Mouse (Mus musculus): ENCODE measurements around the gene Ptar1. TPM values are rescaled to one million over a fixed set of nuclear protein-coding genes. Genes with fewer than 3 reads are reported as not detected.

Ptar1 gene
- total and polyA plus RNA-seq, 3 experiments = 0.90 to 24.3 (median 23.5) TPM

GRCm38 (mm10) chr19:23758554-23759321 is 71.5 kb downstream of the Ptar1 start, which contains the start of gene Apba1:
Gene Apba1 (plus strand): TSS chr19:23758887.
- peak; percentile 81 for DNase-seq

GRCm38 (mm10) chr19:23759322-23759945 is 72.2 kb downstream of the Ptar1 start:
- DNase-seq = peak; percentile 9

GRCm38 (mm10) chr19:23763371-23763770 is 76.1 kb downstream of the Ptar1 start:
- no peak for DNase-seq

- no peak for DNase-seq
Measured at GRCm38 (mm10) chr19:23764051-23764450, 76.8 kb downstream of the Ptar1 start.

- DNase-seq = no peak
Measured at GRCm38 (mm10) chr19:23768864-23769263, 81.6 kb downstream of the Ptar1 start.

- DNase-seq = no peak
Measured at GRCm38 (mm10) chr19:23770494-23771423, 83.5 kb downstream of the Ptar1 start.

GRCm38 (mm10) chr19:23771971-23772370 is 84.7 kb downstream of the Ptar1 start:
- no peak for DNase-seq

- no peak for DNase-seq
Measured at GRCm38 (mm10) chr19:23775356-23775755, 88.1 kb downstream of the Ptar1 start.

- no peak for DNase-seq
Measured at GRCm38 (mm10) chr19:23779130-23779529, 91.9 kb downstream of the Ptar1 start.

GRCm38 (mm10) chr19:23780105-23780504 is 92.9 kb downstream of the Ptar1 start:
- DNase-seq = no peak

Other genes starting within 250 kb of the Ptar1 start
- gene Mamdc2, start 239.0 kb upstream of the Ptar1 start, total RNA-seq (2021) = 1 to 10 TPM; 1.6 to 1.8 TPM
- 2.4 and 3.2 TPM in 2 replicates for gene Mamdc2, start 239.0 kb upstream of the Ptar1 start, polyA plus RNA-seq (2012; rRNA removed)
- not detected for gene 1700028P14Rik, start 34.6 kb upstream of the Ptar1 start, total RNA-seq (2021)
- not detected in 2 replicates for gene 1700028P14Rik, start 34.6 kb upstream of the Ptar1 start, polyA plus RNA-seq (2012; rRNA removed)
- 1 to 10 TPM; 3.5 to 4.6 TPM for gene Apba1, start 71.5 kb downstream of the Ptar1 start, total RNA-seq (2021)
- gene Apba1, start 71.5 kb downstream of the Ptar1 start, polyA plus RNA-seq (2012; rRNA removed) = 2.0 and 3.9 TPM in 2 replicates

Data from adrenal gland, adult 2 months (tissue).